Mouse (Mus musculus) limb, embryonic 12.5 days (tissue): Measurements from ENCODE around the gene Slc36a4. TPM values are rescaled to one million over a fixed set of nuclear protein-coding genes. Genes with fewer than 3 reads are reported as not detected.

Source experiments
- ATAC-seq: fragments of 200-750 bp; cut with Nextera tagmentation; 2 replicates; pipeline ENCODE4 v1.8.0; 2017; ENCODE audit warnings: low read depth, moderate TSS enrichment; ENCODE audit not compliant: insufficient number of reproducible peaks, insufficient read depth, low FRiP score, low TSS enrichment
- H3K27ac ChIP-seq: fragments of 300-500 bp; sonication (generic); 2 replicates; pipeline ENCODE4 v1.5.1; 2016; ENCODE audit warnings: mild to moderate bottlenecking, moderate library complexity
- H3K27me3 ChIP-seq: fragments of 300-500 bp; sonication (generic); 2 replicates; pipeline ENCODE4 v1.6.1; 2016; ENCODE audit warnings: mild to moderate bottlenecking, moderate library complexity
- H3K36me3 ChIP-seq: fragments of 300-500 bp; sonication (generic); 2 replicates; pipeline ENCODE4 v1.6.1; 2016; ENCODE audit warnings: mild to moderate bottlenecking, moderate library complexity
- H3K4me1 ChIP-seq: fragments of 300-500 bp; sonication (generic); replicated peaks from 2 replicates; pipeline ENCODE4 v1.6.1; 2016
- H3K4me2 ChIP-seq: fragments of 300-500 bp; sonication (generic); 2 replicates; pipeline ENCODE4 v1.6.1; 2016; ENCODE audit warnings: mild to moderate bottlenecking, moderate library complexity
- H3K4me3 ChIP-seq: fragments of 300-500 bp; sonication (generic); replicated peaks from 2 replicates; pipeline ENCODE4 v1.5.1; 2016; ENCODE audit warnings: mild to moderate bottlenecking
- H3K9ac ChIP-seq: fragments of 300-500 bp; sonication (generic); replicated peaks from 2 replicates; pipeline ENCODE4 v1.6.1; 2016; ENCODE audit warnings: mild to moderate bottlenecking, moderate library complexity
- H3K9me3 ChIP-seq: fragments of 300-500 bp; sonication (generic); 2 replicates; pipeline ENCODE4 v1.6.1; 2016; ENCODE audit warnings: mild to moderate bottlenecking, moderate library complexity
- WGBS: fragments of 180-500 bp; shearing (Covaris S2); methylation state at CpG from one replicate; pipeline ENCODE4 v1.1.7; 2016; 5-methylcytosine and 5-hydroxymethylcytosine counted together
- polyA plus RNA-seq: library from polyadenylated mRNA; unstranded; fragments of >200 nt; fragmentation: Nextera tagmentation; extraction: Ambion mirVana; gene quantifications from 2 replicates; pipeline ENCODE4 v1.2.1, GENCODE M21; 2016

The Slc36a4 gene
- polyA plus RNA-seq, 1 experiment from 2014 or later: 24.6 TPM

GRCm38 (mm10) chr9:15766379-15766778 lies 56.8 kb downstream of the Slc36a4 start:
- H3K36me3 ChIP-seq: no peaks in the 10 kb centered on the region
- WGBS: 46% methylated on average over 5 of the region's 5 CpGs

DNA sequence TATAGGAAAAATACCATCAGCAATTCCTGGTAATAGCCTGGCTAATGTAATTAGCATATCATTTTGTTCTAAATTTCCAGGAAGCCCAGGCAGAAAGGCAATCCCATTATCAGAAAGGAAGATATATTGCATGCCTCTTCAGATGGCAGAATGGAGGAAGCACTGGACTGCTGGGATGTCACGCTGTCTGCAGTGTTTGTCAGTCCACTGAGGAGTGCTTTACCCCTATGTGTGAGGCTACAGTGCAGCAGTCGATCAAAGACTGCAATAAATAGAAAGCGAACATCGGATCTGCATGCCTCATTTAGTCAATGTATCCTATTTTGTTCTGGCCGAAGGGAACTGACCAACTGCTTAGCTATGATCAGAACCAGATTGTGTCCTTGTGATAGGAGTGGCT lies 57.3 kb downstream of the Slc36a4 start:
- no peaks in the 10 kb centered on the region for H3K27me3 ChIP-seq
- H3K4me3 ChIP-seq: no peak overlapping the region
- H3K27ac ChIP-seq: no peak overlapping the region
- no peaks in the 10 kb centered on the region for H3K36me3 ChIP-seq
- no peak overlapping the region for H3K4me2 ChIP-seq
- no peak for ATAC-seq
- H3K9ac ChIP-seq: no peak overlapping the region
- WGBS: 40% methylated on average over 5 of the region's 5 CpGs
- no peaks in the 10 kb centered on the region for H3K9me3 ChIP-seq
- peaks cover 15% of the 10 kb centered on the region for H3K4me1 ChIP-seq

More at GRCm38 (mm10) chr9:15766379-15766778, 56.8 kb downstream of the Slc36a4 start:
- Histone ChIP-seq H3K4me2 (no peak overlapping the region), H3K27ac (no peak overlapping the region), H3K4me1 (peaks cover 14% of the 10 kb centered on the region), H3K4me3 (no peak overlapping the region), H3K9me3 (no peaks in the 10 kb centered on the region), H3K9ac (no peak overlapping the region), H3K27me3 (no peaks in the 10 kb centered on the region)
- no peak for ATAC-seq

DNA sequence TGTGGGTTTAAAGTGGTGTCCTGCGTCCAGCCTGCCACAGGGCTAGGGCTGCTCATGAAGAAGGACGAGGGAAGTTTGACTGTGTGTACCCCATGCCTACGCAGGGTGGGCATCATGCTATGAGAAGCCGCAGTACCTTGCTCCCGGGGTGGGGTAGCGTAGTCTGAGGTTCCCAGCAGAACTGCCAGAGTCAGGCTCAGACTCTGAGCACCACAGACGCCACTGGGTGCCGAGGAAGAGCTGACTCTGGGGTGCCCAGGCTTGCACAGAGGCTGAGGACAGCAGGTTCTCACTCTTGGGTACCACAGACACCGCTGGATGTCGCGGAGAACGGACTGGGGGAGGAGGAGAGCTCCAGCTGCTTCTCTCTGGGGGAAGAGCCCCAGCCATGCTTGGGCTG lies 63.2 kb downstream of the Slc36a4 start:
- Histone ChIP-seq H3K4me2 (no peak overlapping the region), H3K4me3 (no peak overlapping the region), H3K27ac (peak overlapping the region; percentile 1; the same call in 1 of the 2 replicates), H3K9me3 (no peaks in the 10 kb centered on the region), H3K27me3 (no peaks in the 10 kb centered on the region), H3K4me1 (peaks cover 38% of the 10 kb centered on the region), H3K36me3 (no peaks in the 10 kb centered on the region), H3K9ac (no peak overlapping the region)
- WGBS: 87% methylated on average over 12 of the region's 12 CpGs
- no peak for ATAC-seq

DNA sequence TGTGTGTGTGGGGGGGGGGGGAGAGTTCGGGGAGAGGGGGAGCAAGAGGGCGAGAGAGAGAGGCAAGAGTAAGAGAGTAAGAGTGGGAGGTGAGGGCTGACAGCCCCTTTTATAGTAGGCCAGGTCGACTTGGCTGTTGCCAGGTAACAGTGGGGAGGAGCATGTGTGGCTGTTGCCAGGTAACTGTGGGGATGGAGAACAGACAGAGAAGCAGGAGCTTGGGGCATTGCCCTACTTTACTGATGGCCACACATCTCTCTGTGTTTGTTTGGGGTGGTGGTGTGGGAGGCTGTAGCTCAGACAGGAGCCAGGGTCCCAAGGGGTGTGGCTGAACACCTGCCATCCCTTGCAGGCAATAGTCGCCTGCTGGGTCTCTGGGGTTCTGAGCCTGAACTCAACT lies 63.9 kb downstream of the Slc36a4 start:
- 56% methylated on average over 3 of the region's 4 CpGs for WGBS

DNA sequence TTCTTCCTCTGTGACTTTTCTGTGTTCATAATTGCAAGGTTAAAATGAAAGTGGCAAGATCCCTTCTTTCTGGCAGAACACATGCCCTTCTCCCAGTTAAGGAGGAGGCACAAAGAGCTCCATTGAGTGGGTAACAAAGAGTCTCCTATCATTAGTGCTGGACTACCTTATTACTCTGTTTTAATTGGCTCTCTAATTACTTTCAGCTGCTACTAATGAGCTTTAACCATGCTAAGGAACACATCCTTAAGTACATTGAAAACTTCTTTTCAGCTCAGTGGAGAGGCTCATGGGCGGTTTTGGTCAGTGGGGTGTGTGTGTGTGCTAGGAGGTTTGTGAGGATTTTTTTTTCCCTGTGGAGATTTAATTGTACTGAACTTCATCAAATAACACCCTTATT lies 65.4 kb downstream of the Slc36a4 start:
- ATAC-seq: peak; percentile 67; the same call in 1 of the 2 replicates
- H3K9me3 ChIP-seq: no peaks in the 10 kb centered on the region
- H3K4me2 ChIP-seq: no peak overlapping the region
- no peak overlapping the region for H3K4me3 ChIP-seq
- peaks cover 34% of the 10 kb centered on the region for H3K4me1 ChIP-seq
- H3K9ac ChIP-seq: no peak overlapping the region
- H3K36me3 ChIP-seq: no peaks in the 10 kb centered on the region
- 29% methylated on average over 1 of the region's 1 CpGs for WGBS
- H3K27me3 ChIP-seq: no peaks in the 10 kb centered on the region
- peak overlapping the region; percentile 79; the same call in 1 of the 2 replicates for H3K27ac ChIP-seq

More for the DNA sequence above, 63.9 kb downstream of the Slc36a4 start:
- Histone ChIP-seq H3K9me3 (no peaks in the 10 kb centered on the region), H3K27me3 (no peaks in the 10 kb centered on the region), H3K27ac (peak overlapping the region; percentile 31; the same call in 1 of the 2 replicates), H3K9ac (no peak overlapping the region), H3K4me3 (no peak overlapping the region), H3K36me3 (no peaks in the 10 kb centered on the region), H3K4me1 (peaks cover 38% of the 10 kb centered on the region), H3K4me2 (no peak overlapping the region)
- no peak for ATAC-seq

DNA sequence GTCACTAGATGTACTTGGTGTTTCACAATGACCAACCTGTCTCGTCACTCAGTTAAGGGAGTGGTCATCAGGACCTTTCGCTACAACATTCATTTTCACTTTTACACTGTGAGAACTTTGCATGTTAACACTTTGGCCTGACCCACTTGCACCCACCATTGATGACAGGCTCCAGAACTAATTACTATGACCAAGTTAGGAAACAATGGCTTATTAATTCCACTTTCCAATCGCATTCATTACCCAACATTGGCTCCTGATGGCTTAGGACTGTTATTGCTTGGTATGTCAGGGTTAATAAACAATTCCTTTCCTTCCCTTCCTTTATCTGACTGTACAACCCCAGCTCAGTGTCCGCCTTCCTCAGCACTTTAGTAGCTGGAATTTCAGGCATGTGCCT lies 72.4 kb downstream of the Slc36a4 start:
- H3K4me3 ChIP-seq: no peak overlapping the region
- WGBS: 81% methylated on average over 4 of the region's 4 CpGs
- ATAC-seq: no peak
- no peak overlapping the region for H3K4me2 ChIP-seq
- no peaks in the 10 kb centered on the region for H3K27me3 ChIP-seq
- no peak overlapping the region for H3K27ac ChIP-seq
- no peaks in the 10 kb centered on the region for H3K9me3 ChIP-seq
- H3K36me3 ChIP-seq: no peaks in the 10 kb centered on the region
- no peak overlapping the region for H3K9ac ChIP-seq
- no peaks in the 10 kb centered on the region for H3K4me1 ChIP-seq

- no peak overlapping the region for H3K27ac ChIP-seq
- WGBS: 60% methylated on average over 3 of the region's 3 CpGs
- no peak overlapping the region for H3K9ac ChIP-seq
- no peak overlapping the region for H3K4me3 ChIP-seq
- no peak for ATAC-seq
- H3K4me2 ChIP-seq: no peak overlapping the region
- no peaks in the 10 kb centered on the region for H3K9me3 ChIP-seq
- H3K4me1 ChIP-seq: no peaks in the 10 kb centered on the region
- no peaks in the 10 kb centered on the region for H3K27me3 ChIP-seq
- no peaks in the 10 kb centered on the region for H3K36me3 ChIP-seq
Measured at GRCm38 (mm10) chr9:15786192-15786591, 76.7 kb downstream of the Slc36a4 start.

DNA sequence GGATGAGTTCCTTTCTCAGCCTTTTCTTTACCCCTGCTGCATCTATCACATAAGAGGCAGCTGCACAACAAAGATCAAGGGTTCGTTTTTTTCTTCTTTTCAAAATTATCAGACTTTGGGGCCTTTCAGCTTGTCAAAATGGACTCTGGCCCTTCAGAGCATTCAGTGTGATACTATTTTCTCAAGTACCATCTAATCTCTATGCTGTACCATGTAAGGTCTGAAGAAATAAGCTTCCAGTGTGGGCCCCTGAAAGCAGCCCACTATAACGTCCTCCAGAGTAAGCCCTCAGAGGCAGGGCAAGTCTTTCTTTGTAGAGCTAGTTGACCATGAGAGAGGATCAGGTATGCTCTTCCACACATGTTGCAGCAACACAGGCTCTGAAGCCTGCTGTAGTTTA lies 77.1 kb downstream of the Slc36a4 start:
- no peak for ATAC-seq
- no peaks in the 10 kb centered on the region for H3K9me3 ChIP-seq
- H3K27me3 ChIP-seq: no peaks in the 10 kb centered on the region
- no peaks in the 10 kb centered on the region for H3K4me1 ChIP-seq
- H3K4me3 ChIP-seq: no peak overlapping the region
- H3K9ac ChIP-seq: no peak overlapping the region
- 77% methylated on average over 2 of the region's 2 CpGs for WGBS
- no peaks in the 10 kb centered on the region for H3K36me3 ChIP-seq
- H3K4me2 ChIP-seq: no peak overlapping the region
- no peak overlapping the region for H3K27ac ChIP-seq

- Histone ChIP-seq H3K27me3 (no peaks in the 10 kb centered on the region), H3K27ac (no peak overlapping the region), H3K4me1 (no peaks in the 10 kb centered on the region), H3K36me3 (no peaks in the 10 kb centered on the region), H3K4me3 (no peak overlapping the region), H3K9ac (no peak overlapping the region), H3K4me2 (no peak overlapping the region), H3K9me3 (no peaks in the 10 kb centered on the region)
- no peak for ATAC-seq
- WGBS: 85% methylated on average over 9 of the region's 9 CpGs
Measured at GRCm38 (mm10) chr9:15792076-15792475, 82.5 kb downstream of the Slc36a4 start.

Other genes starting within 250 kb of the Slc36a4 start
- 2.0 and 3.1 TPM in 2 replicates for gene Smco4, start 216.3 kb upstream of the Slc36a4 start, polyA plus RNA-seq
- gene Deup1, start 81.8 kb upstream of the Slc36a4 start, polyA plus RNA-seq: 0.06 and 0.18 TPM in 2 replicates
- not detected in 2 replicates for gene Mtnr1b, start 164.8 kb downstream of the Slc36a4 start, polyA plus RNA-seq